In genomic region chr10:8287350-8287791, GRCm38 (mm10) we compare ENCODE assay signal across 9 mouse cellular contexts.
A peak's percentile ranks its signal among the peaks of the same experiment; 100 is the strongest.
DNase-seq lines count a peak whose midpoint lies in the region; ATAC-seq and TF ChIP-seq lines count a peak whose summit lies in the region.
"Had no signal": no experiment of that assay in that cellular context is flagged by ENCODE, and none has a peak within 500 bp of the region (broad histone marks: within the 10 kb centered on the region; RNA-seq: fewer than 3 reads in every experiment).

No protein-coding gene starts in this region.

- no peak overlapping the region for H3K4me3 ChIP-seq in hindbrain, postnatal 0 days (ENCODE audit: low read length)
- no peak overlapping the region for H3K4me3 ChIP-seq in hindbrain, embryonic 11.5 days (ENCODE audit: low read depth, low read length)
- no peak overlapping the region for H3K4me3 ChIP-seq in heart, postnatal 0 days (ENCODE audit: low read depth, low read length)
- no peak overlapping the region for H3K4me3 ChIP-seq in lung, embryonic 14.5 days (ENCODE audit: low read depth, low read length)
- H3K4me3 ChIP-seq in forebrain, embryonic 11.5 days (ENCODE audit: low read depth, low read length) = no peak overlapping the region

- no peak overlapping the region for H3K4me2 ChIP-seq in hindbrain, postnatal 0 days (ENCODE audit: low read depth, low read length)
- no peak overlapping the region for H3K4me2 ChIP-seq in hindbrain, embryonic 11.5 days (replicated peaks; ENCODE audit: low read depth, low read length)
- 0 out of 2 replicates have a peak overlapping the region, but pooled peaks have one; percentile 10 for H3K4me2 ChIP-seq in heart, postnatal 0 days (ENCODE audit: low read depth, low read length)
- no peak overlapping the region for H3K4me2 ChIP-seq in lung, embryonic 14.5 days
- H3K4me2 ChIP-seq in forebrain, embryonic 11.5 days (ENCODE audit: low read depth, low read length, severe bottlenecking) = no peak overlapping the region

- H3K27me3 ChIP-seq in hindbrain, postnatal 0 days (ENCODE audit: insufficient read depth, low read length) = no peaks in the 10 kb centered on the region
- H3K27me3 ChIP-seq in hindbrain, embryonic 11.5 days (ENCODE audit: control insufficient read depth, insufficient read depth, low read length) = no peaks in the 10 kb centered on the region
- no peaks in the 10 kb centered on the region for H3K27me3 ChIP-seq in heart, postnatal 0 days (ENCODE audit: control insufficient read depth, insufficient read depth, low read length)
- H3K27me3 ChIP-seq in lung, embryonic 14.5 days (ENCODE audit: insufficient read depth, low read length) = no peaks in the 10 kb centered on the region
- H3K27me3 ChIP-seq in forebrain, embryonic 11.5 days (ENCODE audit: control insufficient read depth, insufficient read depth, low read length) = no peaks in the 10 kb centered on the region

- no peak for TF ChIP-seq EP300 in heart, postnatal 0 days (IDR thresholded peaks at IDR 0.05; ENCODE audit: low read depth)

- H3K36me3 ChIP-seq in hindbrain, postnatal 0 days (ENCODE audit: insufficient read depth, low read length) = no peaks in the 10 kb centered on the region
- no peaks in the 10 kb centered on the region for H3K36me3 ChIP-seq in hindbrain, embryonic 11.5 days (ENCODE audit: control insufficient read depth, insufficient read depth, low read length)
- no peaks in the 10 kb centered on the region for H3K36me3 ChIP-seq in heart, postnatal 0 days (replicated peaks; ENCODE audit: control insufficient read depth, insufficient read depth, low read length)
- H3K36me3 ChIP-seq in lung, embryonic 14.5 days (ENCODE audit: insufficient read depth) = no peaks in the 10 kb centered on the region
- H3K36me3 ChIP-seq in forebrain, embryonic 11.5 days (ENCODE audit: control insufficient read depth, insufficient read depth, low read length) = no peaks in the 10 kb centered on the region
- H3K36me3 ChIP-seq: G1E had no signal

- DNase-seq in hindbrain, postnatal 0 days (ENCODE audit: low spot score) = no peak
- no peak for DNase-seq in hindbrain, embryonic 11.5 days (ENCODE audit: low spot score)
- no peak for DNase-seq in heart, postnatal 0 days (ENCODE audit: low spot score)
- DNase-seq in lung, embryonic 14.5 days = peak; percentile 14
- DNase-seq in thymus, postnatal 25 days = peak; percentile 32
- no peak for DNase-seq in frontal cortex, adult 2 months (ENCODE audit: extremely low spot score in 1 of 2, low spot score in 1 of 2)
- no peak for DNase-seq in forebrain, embryonic 11.5 days (ENCODE audit: low spot score)

- peak; percentile 59; the same call in 1 of the 2 replicates for ATAC-seq in hindbrain, postnatal 0 days
- no peak for ATAC-seq in hindbrain, embryonic 11.5 days (ENCODE audit: low FRiP score)
- peak; percentile 45 for ATAC-seq in common myeloid progenitor, adult 5-6 weeks (replicated peaks; ENCODE audit: low read depth, poor library complexity, severe bottlenecking)
- ATAC-seq in heart, postnatal 0 days (ENCODE audit: insufficient read depth, low read depth) = peak; percentile 41; the same call in 1 of the 2 replicates
- peak; percentile 62; the same call in 1 of the 2 replicates for ATAC-seq in lung, embryonic 14.5 days (ENCODE audit: insufficient read depth)
- no peak for ATAC-seq in forebrain, embryonic 11.5 days (replicated peaks; ENCODE audit: low FRiP score)

- H3K9me3 ChIP-seq in hindbrain, postnatal 0 days (ENCODE audit: low read length) = 0 out of 2 replicates have a peak, but pooled peaks cover 2% of the 10 kb centered on the region
- no peaks in the 10 kb centered on the region for H3K9me3 ChIP-seq in hindbrain, embryonic 11.5 days (ENCODE audit: control insufficient read depth, low read length)
- no peaks in the 10 kb centered on the region for H3K9me3 ChIP-seq in heart, postnatal 0 days (replicated peaks; ENCODE audit: control insufficient read depth, low read length)
- H3K9me3 ChIP-seq in lung, embryonic 14.5 days (ENCODE audit: low read depth, low read length) = no peaks in the 10 kb centered on the region
- H3K9me3 ChIP-seq in forebrain, embryonic 11.5 days (ENCODE audit: control insufficient read depth, low read length) = no peaks in the 10 kb centered on the region; the same call in 1 of the 2 replicates
- H3K9me3 ChIP-seq: G1E had no signal

- 0 out of 2 replicates have a peak, but pooled peaks cover 3% of the 10 kb centered on the region for H3K4me1 ChIP-seq in hindbrain, postnatal 0 days (ENCODE audit: insufficient read depth, low read length)
- H3K4me1 ChIP-seq in hindbrain, embryonic 11.5 days (replicated peaks; ENCODE audit: control insufficient read depth, insufficient read depth, low read length) = no peaks in the 10 kb centered on the region
- H3K4me1 ChIP-seq in heart, postnatal 0 days (ENCODE audit: control insufficient read depth, insufficient read depth) = 0 out of 2 replicates have a peak, but pooled peaks cover 5% of the 10 kb centered on the region
- H3K4me1 ChIP-seq in lung, embryonic 14.5 days (ENCODE audit: insufficient read depth) = 0 out of 2 replicates have a peak, but pooled peaks cover 4% of the 10 kb centered on the region
- H3K4me1 ChIP-seq in forebrain, embryonic 11.5 days (replicated peaks; ENCODE audit: control insufficient read depth, insufficient read depth, low read length) = no peaks in the 10 kb centered on the region

- WGBS in hindbrain, postnatal 0 days = 20% methylated on average over 6 of the region's 6 CpGs
- WGBS in hindbrain, embryonic 11.5 days = 24% methylated on average over 6 of the region's 6 CpGs
- 13% methylated on average over 6 of the region's 6 CpGs for WGBS in heart, postnatal 0 days
- WGBS in lung, embryonic 14.5 days = 26% methylated on average over 6 of the region's 6 CpGs
- 21% methylated on average over 6 of the region's 6 CpGs for WGBS in forebrain, embryonic 11.5 days

- no peak overlapping the region for H3K27ac ChIP-seq in hindbrain, postnatal 0 days
- no peak overlapping the region for H3K27ac ChIP-seq in hindbrain, embryonic 11.5 days (ENCODE audit: low read depth, low read length)
- H3K27ac ChIP-seq in heart, postnatal 0 days (ENCODE audit: low read depth) = no peak overlapping the region
- H3K27ac ChIP-seq in lung, embryonic 14.5 days (ENCODE audit: low read depth) = no peak overlapping the region; the same call in 1 of the 2 replicates
- H3K27ac ChIP-seq in forebrain, embryonic 11.5 days (ENCODE audit: low read depth, low read length) = no peak overlapping the region

- H3K9ac ChIP-seq in hindbrain, postnatal 0 days (replicated peaks; ENCODE audit: low read length) = no peak overlapping the region
- no peak overlapping the region for H3K9ac ChIP-seq in hindbrain, embryonic 11.5 days (ENCODE audit: low read depth, low read length)
- no peak overlapping the region for H3K9ac ChIP-seq in heart, postnatal 0 days (replicated peaks; ENCODE audit: low read depth, low read length)
- no peak overlapping the region for H3K9ac ChIP-seq in lung, embryonic 14.5 days
- no peak overlapping the region for H3K9ac ChIP-seq in forebrain, embryonic 11.5 days (ENCODE audit: low read length)

- TF ChIP-seq CTCF in hindbrain, postnatal 0 days (IDR thresholded peaks at IDR 0.05; ENCODE audit: low read depth) = no peak
- TF ChIP-seq CTCF in heart, postnatal 0 days (IDR thresholded peaks at IDR 0.05; ENCODE audit: low read depth) = no peak
- TF ChIP-seq CTCF in lung, embryonic 14.5 days (IDR thresholded peaks at IDR 0.05; ENCODE audit: low read depth) = no peak

Comparison
In these comparisons a context has a peak if more than half of its experiments do, and no peak if none do; other contexts are left out.
1. ATAC-seq: peak in hindbrain, postnatal 0 days (single experiment), common myeloid progenitor, adult 5-6 weeks (single experiment), heart, postnatal 0 days (single experiment) and lung, embryonic 14.5 days (single experiment); none in hindbrain, embryonic 11.5 days (single experiment) and forebrain, embryonic 11.5 days (single experiment).
2. DNase-seq: peak in lung, embryonic 14.5 days (single experiment) and thymus, postnatal 25 days (single experiment); none in hindbrain, postnatal 0 days (single experiment), hindbrain, embryonic 11.5 days (single experiment), heart, postnatal 0 days (single experiment), frontal cortex, adult 2 months (0 of 2) and forebrain, embryonic 11.5 days (single experiment).